Mouse (Mus musculus) CH12F3 (cell line): ENCODE results near the gene Dcxr.
"Not testable (repeated sequence)": the region's sequence is repeated elsewhere in the genome, so short reads cannot be mapped to it uniquely, and the experiment has no call there.

ENCODE experiments used
- in situ Hi-C: fragments of 300-500 bp; cut with MboI; formaldehyde crosslinking; loops from 2 replicates; pipeline ENCODE4 v1.14.3; 2020; ENCODE audit warnings: low sequenced_read_pairs

Dcxr gene

DNA sequence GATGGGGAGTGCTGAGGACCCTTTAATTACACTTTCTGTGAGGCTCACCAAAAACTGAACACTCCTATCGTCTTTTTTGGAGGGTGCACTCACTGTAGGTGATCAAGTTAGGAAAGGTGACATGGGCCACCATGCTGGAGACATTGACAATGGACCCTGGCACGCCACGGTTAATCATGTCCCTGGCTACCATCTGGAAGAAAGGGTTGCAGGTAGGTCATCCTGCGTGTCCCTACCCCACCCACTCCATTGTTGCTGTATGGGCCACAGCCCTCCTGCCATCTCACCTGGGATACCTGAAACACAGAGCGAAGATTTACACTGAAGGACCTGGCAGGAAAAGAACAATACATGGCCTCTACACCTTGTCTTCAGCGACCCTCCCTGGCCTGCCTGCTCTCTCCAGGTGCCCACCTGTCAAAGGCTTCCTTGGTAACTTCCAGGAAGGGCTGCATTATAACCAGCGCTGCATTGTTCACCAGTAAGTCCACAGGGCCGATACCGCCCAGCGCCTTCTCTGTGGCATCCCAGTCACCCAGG, 3.3 kb upstream of the Dcxr start:
- in situ Hi-C loops: no loop called here

DNA sequence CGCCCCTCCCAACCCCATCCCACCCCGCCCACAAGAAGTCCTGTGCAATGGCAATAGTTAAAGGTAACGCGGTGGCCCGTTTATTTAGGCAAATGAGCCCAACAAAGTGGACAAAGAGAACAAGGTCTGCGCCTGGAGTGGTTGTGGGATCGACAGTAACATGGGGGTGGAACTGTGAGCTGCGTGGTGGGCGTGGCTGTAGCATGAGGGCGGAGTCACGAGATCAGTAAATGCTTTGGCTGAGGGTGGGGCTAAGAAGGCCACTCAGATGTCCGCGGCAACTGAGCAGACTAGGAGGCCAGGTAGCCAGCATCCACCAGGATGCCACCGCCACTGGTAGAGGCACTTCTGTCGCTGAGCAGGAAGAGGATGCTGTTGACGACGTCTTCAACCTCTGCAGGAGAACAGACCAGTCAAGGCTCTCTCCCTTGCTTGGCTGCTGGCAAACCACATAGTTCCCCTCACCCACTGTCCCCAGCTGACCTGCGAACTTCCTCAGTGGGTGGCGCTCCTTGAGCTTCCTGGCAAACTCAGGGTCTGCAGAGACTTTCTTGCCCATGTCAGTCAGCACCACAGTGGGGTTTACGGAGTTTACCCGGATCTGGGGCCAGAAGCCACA, 2.5 kb upstream of the Dcxr start:
- in situ Hi-C loops: not testable (repeated sequence)

DNA sequence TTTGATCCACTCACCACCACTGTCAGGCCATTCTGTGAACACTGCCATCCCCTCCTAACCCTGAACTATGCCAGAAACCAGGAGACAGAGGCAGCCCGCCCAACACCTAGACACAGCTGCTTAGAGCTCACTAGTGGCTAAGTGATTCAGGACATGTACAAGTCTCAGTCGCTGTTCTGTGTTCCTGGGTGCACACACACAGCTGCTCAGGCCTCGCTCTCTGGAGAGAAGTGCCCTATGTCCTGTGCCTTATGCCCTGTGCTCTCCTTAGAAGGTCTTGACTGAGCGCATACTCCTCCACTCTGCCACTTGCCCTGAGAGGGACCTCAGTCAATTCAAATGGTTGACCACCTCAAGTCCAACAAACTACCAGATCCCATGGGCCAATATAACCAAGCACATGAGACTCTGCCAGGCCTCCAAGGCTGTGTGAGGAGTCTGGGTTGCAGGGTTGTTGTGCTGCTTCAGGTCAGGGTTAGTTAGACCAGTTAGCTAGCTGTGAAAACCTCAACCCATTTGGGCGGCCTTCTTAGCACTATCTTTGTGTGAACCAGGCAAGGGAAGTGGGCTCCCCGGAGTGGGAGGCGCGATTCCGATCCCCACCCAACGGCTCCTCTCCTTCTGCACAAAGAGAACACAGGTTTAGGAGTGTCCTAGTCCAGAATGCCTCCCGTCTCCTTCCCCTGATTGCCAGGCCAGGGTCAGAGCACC, 1.6 kb upstream of the Dcxr start:
- in situ Hi-C loops: no loop called here

DNA sequence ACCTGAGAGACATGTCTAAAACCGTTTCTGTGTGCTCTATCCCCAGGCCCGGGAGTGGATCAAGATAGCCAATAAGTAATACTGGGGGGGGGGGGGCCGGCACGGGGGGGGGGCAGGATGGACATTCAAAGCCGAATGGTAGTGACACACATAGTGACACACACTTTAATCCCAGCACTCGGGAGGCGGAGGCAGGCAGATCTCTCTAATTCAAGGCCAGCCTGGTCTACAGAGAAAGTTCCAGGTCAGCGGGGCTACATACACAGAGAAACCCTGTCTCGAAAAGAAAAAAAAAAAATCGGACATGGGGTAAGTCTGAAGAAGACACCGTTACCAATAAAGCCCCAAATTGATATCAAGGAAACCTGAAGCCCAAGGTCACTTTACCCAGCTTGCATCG, 483 bp upstream of the Dcxr start:
- in situ Hi-C loops: no loop called here

DNA sequence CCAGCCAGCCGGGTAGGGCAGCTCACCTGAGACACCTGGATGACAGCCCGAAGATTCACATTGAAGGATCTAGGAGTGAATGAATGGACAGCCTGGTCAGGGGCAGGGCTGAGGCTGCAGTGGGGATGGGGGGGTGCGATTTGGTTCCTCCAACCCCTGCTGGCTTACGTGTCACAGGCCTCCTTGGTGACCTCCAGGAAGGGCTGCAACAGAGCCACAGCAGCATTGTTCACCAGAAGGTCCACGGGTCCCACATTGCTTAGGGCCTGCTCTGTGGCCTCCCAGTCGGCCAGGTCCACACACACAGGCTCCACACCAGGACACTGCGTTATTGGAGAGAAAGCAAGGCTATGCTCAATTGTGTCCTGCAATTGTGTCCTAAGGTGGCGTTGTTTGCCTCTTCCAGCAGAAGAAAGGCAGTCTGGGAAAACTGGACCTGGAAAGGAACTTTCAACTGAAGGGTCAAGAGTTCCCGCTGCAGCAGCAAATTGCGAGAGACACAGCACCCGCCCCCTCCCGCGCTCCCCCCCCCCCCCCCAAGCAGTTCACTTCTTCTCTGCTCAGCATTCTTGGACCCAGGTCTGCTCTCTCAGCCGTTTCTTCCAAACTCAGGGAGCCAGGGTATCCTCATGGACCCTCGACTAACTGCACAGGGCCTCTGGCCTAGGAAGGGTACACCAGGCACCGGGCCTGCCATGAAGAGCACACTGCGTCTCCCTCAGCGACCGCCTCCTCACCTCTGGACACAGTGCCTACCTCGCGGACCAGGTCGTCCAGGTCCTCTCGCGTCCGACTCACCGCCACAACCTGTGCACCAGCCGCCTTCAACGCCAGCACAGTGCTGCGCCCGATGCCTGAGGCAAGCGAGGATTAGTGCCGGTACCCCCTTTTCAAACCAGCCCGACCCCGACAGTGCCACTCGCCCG, 575 bp downstream of the Dcxr start:
- in situ Hi-C loops: no loop called here

DNA sequence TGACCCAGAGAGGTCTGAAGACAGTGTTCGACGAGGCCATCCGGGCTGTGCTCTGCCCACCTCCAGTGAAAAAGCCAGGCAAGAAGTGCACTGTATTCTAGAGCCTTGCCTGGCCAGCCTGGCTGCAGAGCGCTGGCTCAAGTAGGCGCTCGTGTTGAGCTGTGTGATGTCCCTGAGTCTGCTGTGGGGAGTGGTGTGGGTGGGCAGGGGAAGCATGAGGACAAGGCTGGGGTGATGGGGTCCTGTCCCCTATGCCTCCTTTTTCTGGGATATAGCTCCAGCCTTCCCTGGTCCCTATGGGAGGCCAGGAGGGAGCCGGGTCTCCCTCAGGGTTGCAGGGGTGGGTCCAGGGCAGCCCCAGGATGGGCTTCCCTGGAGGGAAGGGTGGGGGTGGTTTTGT, 3.6 kb downstream of the Dcxr start:
- in situ Hi-C loops: no loop called here

DNA sequence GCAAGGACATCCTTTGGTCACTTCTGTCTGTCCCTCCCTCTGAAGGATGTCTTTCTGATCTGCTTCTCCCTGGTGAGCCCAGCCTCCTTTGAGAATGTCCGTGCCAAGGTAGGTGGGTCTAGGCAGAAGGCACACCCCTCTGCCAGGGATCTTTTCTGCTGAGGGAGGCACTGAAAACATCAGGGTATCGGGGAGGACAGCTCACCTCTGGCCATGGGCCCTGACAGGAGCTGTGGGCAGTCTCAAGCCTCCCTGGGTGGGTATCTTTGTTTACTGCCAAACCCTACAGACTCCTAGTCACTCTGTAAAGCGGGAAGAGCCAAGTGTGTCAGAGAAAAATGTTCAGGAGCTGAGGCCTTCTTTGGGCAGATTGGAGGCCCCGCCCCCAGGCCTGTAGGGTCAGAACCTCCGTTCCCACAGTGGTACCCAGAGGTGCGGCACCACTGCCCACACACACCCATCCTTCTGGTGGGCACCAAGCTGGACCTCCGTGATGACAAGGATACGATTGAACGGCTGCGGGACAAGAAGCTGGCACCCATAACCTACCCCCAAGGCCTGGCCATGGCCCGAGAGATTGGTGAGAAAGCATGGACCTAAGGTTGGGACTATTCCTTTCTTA, 4.2 kb downstream of the Dcxr start:
- in situ Hi-C loops: no loop called here

DNA sequence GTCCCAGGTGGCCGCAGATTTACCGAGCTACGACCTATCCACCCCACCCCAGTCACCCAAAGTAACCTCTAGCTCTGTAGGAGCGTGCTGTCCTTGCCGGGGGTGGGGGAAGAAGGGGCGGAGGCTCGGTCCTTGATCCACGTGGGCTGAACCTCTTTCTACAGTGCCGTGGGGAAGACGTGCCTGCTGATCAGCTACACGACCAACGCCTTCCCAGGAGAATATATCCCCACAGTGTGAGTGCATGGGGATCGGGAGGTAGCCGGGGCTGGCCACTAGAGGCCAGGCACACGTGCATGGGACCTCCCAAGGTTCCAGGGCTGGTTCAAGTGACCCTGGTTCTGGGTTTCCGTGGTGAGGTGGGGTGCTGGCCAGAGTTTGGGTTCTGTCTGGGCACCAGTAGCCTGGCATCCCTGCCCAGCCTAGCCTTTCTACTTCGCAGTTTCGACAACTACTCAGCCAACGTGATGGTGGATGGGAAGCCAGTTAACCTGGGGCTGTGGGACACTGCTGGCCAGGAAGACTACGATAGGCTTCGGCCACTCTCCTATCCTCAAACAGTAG, 4.9 kb downstream of the Dcxr start:
- in situ Hi-C loops: no loop called here

DNA sequence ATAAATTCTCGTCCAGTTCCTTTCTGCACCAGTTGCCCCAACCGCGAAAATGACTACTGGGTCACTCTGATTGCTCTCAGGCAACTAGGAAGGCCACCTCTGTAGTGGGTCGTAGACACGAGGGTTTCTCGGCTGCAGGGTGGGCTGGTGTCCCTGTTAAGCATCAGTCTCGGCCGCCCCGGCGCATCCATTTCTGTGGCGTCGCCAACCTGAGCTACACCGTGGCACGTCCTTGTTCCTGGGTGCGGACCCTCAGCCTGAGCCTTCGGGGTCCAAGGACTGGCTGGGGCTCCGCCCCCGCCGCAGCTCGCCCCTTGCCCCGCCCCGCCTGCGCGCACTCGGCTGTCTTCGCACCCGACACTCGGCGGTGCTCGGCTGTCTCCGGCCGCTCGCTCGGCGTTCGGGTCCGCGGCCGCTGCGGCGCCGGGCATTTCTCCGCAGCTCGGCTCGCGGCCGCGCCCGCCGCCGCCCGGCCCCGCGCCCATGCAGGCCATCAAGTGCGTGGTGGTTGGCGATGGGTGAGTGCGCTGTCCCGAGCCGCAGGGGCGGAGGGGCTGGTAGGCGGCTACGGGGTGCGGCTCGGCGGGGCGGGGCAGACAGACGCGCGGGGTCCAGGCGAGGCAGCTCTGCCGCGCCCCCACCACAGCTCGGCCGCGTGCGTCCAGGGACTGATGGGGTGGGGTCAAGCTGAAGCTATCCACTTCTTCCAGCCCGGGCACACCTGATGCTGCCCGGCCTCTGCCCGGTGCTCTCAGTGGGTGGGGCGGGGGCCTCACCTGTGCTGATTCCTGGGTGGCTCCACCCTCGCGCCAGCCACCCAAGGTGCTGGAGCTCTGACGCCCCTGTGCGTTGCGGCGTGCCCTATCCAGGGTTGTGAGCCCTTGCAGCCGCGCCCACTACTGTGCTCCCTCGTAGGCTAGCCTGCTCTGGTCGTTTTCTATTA, 5.7 kb downstream of the Dcxr start, which contains the start of gene Rac3:
Gene Rac3, plus strand, starts transcription at position 347 of the 943 bp plus-strand sequence.
- in situ Hi-C loops: no loop called here

DNA sequence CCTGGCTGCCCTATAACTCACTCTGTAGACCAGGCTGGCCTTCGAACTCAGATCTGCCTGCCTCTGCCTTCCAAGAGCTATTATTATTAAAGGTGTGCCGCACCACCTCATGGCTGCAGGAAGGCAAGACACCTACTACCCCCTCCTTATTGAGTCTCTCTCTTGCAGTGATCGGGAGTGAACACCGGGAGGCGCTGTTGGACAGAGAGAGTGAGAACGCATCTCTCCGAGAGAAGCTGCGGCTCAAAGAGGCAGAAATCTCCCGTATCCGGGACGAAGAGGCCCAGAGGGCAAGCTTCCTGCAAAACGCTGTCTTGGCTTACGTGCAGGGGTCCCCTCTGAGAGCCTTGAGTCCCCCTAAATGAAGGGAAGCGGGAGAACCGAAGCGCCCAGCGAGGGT, 6.6 kb downstream of the Dcxr start:
- in situ Hi-C loops: no loop called here

DNA sequence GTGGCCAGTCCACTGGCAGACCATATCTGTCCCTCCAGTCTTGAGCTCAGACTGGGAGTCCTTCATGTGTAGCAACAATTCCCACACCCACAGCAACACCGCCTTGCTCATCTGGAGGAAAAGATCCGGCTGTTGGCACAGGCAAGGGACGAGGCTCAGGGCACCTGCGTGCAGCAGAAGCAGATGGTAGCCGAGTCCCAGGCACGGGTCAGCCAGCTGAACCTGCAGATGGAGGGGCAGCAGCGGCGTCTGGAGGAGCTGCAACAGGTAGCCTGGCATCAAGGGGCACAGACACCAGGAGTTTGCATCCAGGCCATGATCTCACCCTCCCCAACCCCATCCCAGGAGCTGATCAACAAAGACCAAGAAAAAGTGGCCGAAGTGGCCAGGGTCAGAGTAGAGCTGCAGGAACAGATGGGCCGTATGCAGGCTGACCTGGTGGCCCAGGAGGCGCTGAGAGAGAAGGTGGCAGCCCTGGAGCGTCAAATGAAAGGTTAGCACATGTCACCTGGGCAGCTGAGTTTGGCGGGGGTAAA, 7.2 kb downstream of the Dcxr start:
- in situ Hi-C loops: no loop called here

DNA sequence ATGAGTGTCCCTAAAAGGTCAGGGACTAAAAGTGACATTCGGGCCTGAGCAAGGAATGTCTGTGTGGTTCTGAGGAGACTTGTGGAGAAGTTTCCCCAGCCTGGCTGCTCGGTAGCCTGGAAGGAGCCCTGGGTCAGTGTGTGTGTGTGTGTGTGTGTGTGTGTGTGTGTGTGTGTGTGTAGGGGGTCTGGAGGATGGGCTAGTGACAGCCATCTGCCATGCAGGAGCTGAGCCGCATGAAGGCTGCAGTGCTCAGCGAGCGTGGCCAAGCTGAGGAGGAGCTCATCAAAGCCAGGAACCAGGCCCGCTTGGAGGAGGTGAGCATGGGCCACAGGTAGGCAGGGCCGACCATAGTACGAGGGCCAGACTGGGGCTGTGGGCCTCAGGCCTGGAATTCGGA, 7.8 kb downstream of the Dcxr start:
- in situ Hi-C loops: no loop called here

DNA sequence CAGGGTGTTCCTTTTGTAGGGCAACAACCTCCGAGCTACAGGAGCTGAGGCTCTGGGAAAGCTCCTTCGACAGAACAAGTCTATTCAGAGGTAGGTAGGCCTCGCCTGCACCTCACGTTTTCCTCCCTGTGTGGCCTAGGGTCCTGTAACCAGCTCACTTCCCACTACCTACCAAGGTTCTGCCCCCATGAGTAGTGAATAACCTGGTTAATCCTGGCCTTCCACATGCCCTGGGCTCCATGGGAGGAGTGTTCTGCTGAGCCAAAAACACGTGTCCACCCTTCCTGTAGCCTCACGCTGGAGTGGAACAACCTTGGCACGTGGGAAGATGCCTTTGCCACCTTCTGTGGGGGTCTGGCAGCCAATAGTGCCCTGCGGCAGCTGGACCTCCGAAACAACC, 11.9 kb downstream of the Dcxr start:
- in situ Hi-C loops: no loop called here

DNA sequence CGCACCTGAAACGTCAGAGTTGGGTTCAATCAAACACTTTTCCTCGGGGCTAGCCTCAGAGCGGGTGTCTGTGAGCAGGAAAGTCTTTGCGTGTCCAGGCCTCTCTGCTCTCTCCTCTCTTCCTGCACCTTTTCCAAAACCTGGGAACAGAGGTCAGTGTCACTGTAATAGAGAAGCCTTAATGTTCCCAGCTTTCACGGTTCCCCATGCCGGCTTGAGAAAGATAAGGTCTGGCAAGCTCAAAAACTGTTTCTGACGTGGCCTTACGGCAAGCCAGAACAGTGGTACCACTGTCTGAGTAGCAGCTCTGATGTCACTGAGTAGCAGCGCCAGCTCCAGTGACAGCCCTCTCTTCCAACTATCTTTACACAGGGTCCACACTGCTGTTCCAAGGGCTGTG, 12.5 kb downstream of the Dcxr start:
- in situ Hi-C loops: no loop called here

DNA sequence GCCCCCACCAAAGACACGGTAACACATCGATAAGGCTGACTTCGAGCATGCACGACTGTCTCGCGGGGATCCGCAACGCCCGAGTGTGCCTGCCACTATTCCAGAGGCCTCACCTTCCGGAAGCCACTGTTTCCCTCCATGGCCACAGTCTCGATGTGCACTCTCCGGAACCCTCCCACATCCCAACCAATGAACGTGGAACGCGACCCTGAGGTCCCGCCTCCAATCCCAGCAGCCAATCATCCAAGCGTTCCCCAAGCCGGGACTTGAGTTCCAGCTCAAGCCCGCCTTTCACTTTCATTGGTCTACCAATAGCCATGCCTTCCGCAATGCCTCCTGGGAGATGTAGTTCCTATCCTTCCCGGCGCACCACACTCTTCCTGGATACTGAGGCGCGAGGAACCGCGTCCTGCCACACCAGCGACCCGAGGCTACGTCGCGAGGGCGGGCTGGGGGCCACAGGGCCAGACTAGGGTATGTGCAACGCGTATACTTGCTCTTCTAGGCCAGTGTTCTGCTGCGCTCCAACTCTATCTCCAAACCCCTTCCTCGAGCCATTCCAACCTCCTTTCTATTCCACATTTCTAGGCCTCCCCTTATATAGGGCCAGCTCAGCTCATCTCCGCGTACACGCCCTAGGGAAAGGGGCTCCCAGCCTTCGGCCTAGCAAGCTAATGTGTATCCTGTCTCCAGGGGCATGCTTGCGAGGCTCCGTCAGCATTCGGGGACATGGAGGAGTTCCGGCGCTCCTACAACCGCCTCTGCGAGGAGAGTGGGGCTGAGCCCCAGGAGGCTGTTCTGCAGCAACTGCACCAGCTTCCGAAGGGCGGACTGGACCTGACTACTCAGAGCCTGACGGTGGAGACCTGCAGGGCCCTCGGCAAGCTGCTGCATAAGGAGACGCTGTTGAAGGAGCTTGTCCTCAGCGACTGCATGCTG, 13.2 kb downstream of the Dcxr start, which contains the start of the genes Cenpx and Lrrc45:
Gene Cenpx, minus strand, starts transcription at position 159 of the 939 bp plus-strand sequence.
Gene Lrrc45, plus strand, starts transcription at position 346 of the 939 bp plus-strand sequence.
- in situ Hi-C loops: no loop called here

DNA sequence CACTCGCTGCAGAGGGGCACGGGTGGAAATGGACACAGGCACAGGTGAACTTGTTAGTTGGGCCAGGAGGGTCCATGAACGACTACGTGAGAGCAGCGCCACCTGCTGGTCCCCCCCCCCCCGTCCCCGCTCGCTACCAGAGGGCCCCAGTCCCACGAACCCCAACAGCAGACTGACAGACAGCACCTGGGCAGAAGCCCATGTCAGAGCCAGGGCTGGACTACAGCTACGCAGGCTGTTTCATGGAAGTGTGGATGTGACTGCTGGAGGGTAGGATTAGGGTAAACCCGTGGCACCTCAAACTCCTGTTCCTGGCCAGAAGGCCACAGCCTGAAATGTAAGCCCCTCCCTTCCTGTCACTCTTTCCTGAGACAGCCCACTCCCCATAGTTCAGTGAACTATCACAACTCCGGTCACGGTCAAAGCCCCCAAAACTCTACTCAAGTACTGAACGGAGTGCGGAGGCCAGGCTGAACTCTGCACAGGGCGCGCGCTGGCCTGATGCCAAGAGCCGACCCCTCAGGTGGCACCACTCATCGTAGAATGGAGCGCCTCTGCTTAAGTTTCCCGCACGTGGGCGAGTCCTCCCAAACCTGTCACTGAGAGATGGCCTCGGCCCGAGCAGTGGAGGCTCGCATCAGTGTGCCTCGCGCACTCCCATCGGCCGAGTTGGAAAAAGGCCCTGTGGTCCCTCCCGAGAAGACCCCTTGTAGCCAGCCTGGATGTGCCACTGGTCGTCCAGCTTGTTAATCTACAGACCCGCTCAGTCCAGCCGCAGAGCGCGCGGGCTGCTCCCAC, 14.1 kb downstream of the Dcxr start:
- in situ Hi-C loops: no loop called here

DNA sequence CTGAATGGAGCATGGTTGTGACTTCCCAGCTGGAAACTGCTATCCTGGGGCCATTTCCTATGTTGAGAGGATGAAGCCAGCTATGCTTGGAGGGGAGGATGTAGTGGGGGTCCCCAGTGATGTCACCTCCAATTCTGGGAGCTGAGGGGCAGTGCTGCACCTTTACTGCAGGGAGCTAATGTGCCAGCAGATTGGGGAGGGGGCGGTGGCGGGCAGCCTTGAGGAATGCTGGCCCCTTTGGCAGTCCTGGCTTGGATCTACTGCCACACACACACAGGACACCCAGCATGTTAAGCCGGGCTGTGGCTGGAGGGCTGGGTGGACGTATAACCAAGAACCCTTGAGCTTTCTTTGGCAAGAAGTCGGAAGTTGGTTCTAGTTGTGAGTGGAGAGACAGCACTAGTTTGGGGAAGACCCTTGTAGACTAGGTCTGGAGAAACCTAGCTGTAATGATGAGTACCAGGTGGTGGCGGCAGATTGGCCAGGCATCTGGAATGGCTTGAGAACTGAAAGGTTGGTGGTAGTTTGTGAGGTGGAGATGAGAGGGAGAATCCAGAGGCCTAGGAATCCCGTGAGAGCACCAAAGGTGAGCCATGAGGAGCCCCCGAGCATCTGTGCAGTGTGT, 15.0 kb downstream of the Dcxr start:
- in situ Hi-C loops: no loop called here
